8 mouse cellular contexts compared by ENCODE assay signal in genomic region chr1:165641786-165642771, GRCm38 (mm10). TPM values are rescaled to one million over a fixed set of nuclear protein-coding genes. Genes with fewer than 3 reads are reported as not detected.
A peak's percentile ranks its signal among the peaks of the same experiment; 100 is the strongest.
DNase-seq lines count a peak whose midpoint lies in the region; ATAC-seq and TF ChIP-seq lines count a peak whose summit lies in the region.

No protein-coding gene starts in this region.

- ATAC-seq in embryonic facial prominence, embryonic 13.5 days (ENCODE audit: insufficient number of reproducible peaks, insufficient read depth, low FRiP score, low TSS enrichment, low read depth), result peak; percentile 81
- ATAC-seq in limb, embryonic 12.5 days (ENCODE audit: insufficient number of reproducible peaks, insufficient read depth, low FRiP score, low TSS enrichment, low read depth), result peak; percentile 79
- peak; percentile 84 for ATAC-seq in midbrain, embryonic 14.5 days (ENCODE audit: low FRiP score, low TSS enrichment)

- DNase-seq in 3134 (ENCODE audit: extremely low read depth, insufficient read length, low spot score), result peak; percentile 90
- peak; percentile 90 to 92 for DNase-seq in adrenal gland, postnatal 36 days
- DNase-seq in heart, adult 2 months, result peak; percentile 93 to 96
- DNase-seq in kidney, adult 2 months, result peak; percentile 95
- peak; percentile 90 for DNase-seq in midbrain, embryonic 14.5 days
- peak; percentile 85 for DNase-seq in spleen, adult 12 weeks (ENCODE audit: low spot score)

- no peaks in the 10 kb centered on the region for H3K9me3 ChIP-seq in embryonic facial prominence, embryonic 13.5 days
- no peaks in the 10 kb centered on the region for H3K9me3 ChIP-seq in limb, embryonic 12.5 days
- H3K9me3 ChIP-seq in midbrain, embryonic 14.5 days (ENCODE audit: control insufficient read depth, low read length), result no peaks in the 10 kb centered on the region

- intact Hi-C loops in heart, adult 2 months (cut with DNase I), result loop anchor here (1.0 to 10.0 kb wide), 5 partner anchors 59 to 360 kb away; partner anchors contain the start of genes Dcaf6, Mpc2 and Pou2f1

- peak overlapping the region; percentile 95 for H3K27ac ChIP-seq in embryonic facial prominence, embryonic 13.5 days
- H3K27ac ChIP-seq in heart, adult 2 months, result peak overlapping the region; percentile 90
- peak overlapping the region; percentile 90 for H3K27ac ChIP-seq in kidney, adult 2 months (ENCODE audit: insufficient read depth, low read depth, low read length)
- peak overlapping the region; percentile 93 for H3K27ac ChIP-seq in limb, embryonic 12.5 days
- peak overlapping the region; percentile 93 for H3K27ac ChIP-seq in midbrain, embryonic 14.5 days (replicated peaks; ENCODE audit: low read depth, low read length)

- H3K79me2 ChIP-seq in heart, adult 2 months (replicated peaks; ENCODE audit: control insufficient read depth, insufficient read depth, low read length), result no peaks in the 10 kb centered on the region

- no peaks in the 10 kb centered on the region for H3K36me3 ChIP-seq in embryonic facial prominence, embryonic 13.5 days
- no peaks in the 10 kb centered on the region for H3K36me3 ChIP-seq in heart, adult 2 months (ENCODE audit: control insufficient read depth, insufficient read depth, low read length)
- no peaks in the 10 kb centered on the region for H3K36me3 ChIP-seq in kidney, adult 2 months (ENCODE audit: control insufficient read depth, insufficient read depth, low read length)
- no peaks in the 10 kb centered on the region for H3K36me3 ChIP-seq in limb, embryonic 12.5 days
- H3K36me3 ChIP-seq in midbrain, embryonic 14.5 days (ENCODE audit: control insufficient read depth, insufficient read depth, low read length), result no peaks in the 10 kb centered on the region

- TF ChIP-seq EP300 in heart, adult 2 months (IDR thresholded peaks at IDR 0.05; ENCODE audit: insufficient read depth, low read depth, low read length), result peak; percentile 84

- no peaks in the 10 kb centered on the region for H3K27me3 ChIP-seq in embryonic facial prominence, embryonic 13.5 days
- no peaks in the 10 kb centered on the region for H3K27me3 ChIP-seq in heart, adult 2 months (ENCODE audit: control insufficient read depth, insufficient read depth, low read length)
- no peaks in the 10 kb centered on the region for H3K27me3 ChIP-seq in kidney, adult 2 months (replicated peaks; ENCODE audit: control insufficient read depth, insufficient read depth, low read length)
- no peaks in the 10 kb centered on the region for H3K27me3 ChIP-seq in limb, embryonic 12.5 days
- H3K27me3 ChIP-seq in midbrain, embryonic 14.5 days (ENCODE audit: control insufficient read depth, insufficient read depth, low read length), result no peaks in the 10 kb centered on the region

- TF ChIP-seq CTCF in heart, adult 2 months (IDR thresholded peaks at IDR 0.05), result no peak
- TF ChIP-seq CTCF in kidney, adult 2 months (conservative IDR thresholded peaks at IDR 0.05; ENCODE audit: insufficient read depth, insufficient read length, low read depth, low read length), result no peak

- TF ChIP-seq POLR2A in heart, adult 2 months (IDR thresholded peaks at IDR 0.05; ENCODE audit: insufficient read depth, low read depth, low read length), result peak; percentile 64
- no peak for TF ChIP-seq POLR2A in kidney, adult 2 months (IDR thresholded peaks at IDR 0.05; ENCODE audit: low read depth, low read length)

- peak overlapping the region; percentile 67 for H3K4me2 ChIP-seq in embryonic facial prominence, embryonic 13.5 days
- H3K4me2 ChIP-seq in limb, embryonic 12.5 days, result peak overlapping the region; percentile 63
- peak overlapping the region; percentile 60 for H3K4me2 ChIP-seq in midbrain, embryonic 14.5 days (ENCODE audit: low read length)

- WGBS in embryonic facial prominence, embryonic 13.5 days, result under 1% methylated on average over 75 of the region's 75 CpGs
- WGBS in heart, adult 2 months, result under 1% methylated on average over 75 of the region's 75 CpGs
- under 1% methylated on average over 75 of the region's 75 CpGs for WGBS in kidney, adult 2 months
- under 1% methylated on average over 75 of the region's 75 CpGs for WGBS in limb, embryonic 12.5 days
- WGBS in midbrain, embryonic 14.5 days, result under 1% methylated on average over 75 of the region's 75 CpGs

- no peaks in the 10 kb centered on the region for H3K4me1 ChIP-seq in embryonic facial prominence, embryonic 13.5 days
- peaks cover 2% of the 10 kb centered on the region; the same call in 1 of the 2 replicates for H3K4me1 ChIP-seq in heart, adult 2 months (ENCODE audit: control insufficient read depth, insufficient read depth, low read length)
- no peaks in the 10 kb centered on the region for H3K4me1 ChIP-seq in kidney, adult 2 months (ENCODE audit: control insufficient read depth, insufficient read depth, low read length)
- H3K4me1 ChIP-seq in limb, embryonic 12.5 days (replicated peaks), result 0 out of 2 replicates have a peak, but pooled peaks cover 5% of the 10 kb centered on the region
- H3K4me1 ChIP-seq in midbrain, embryonic 14.5 days (ENCODE audit: control insufficient read depth, insufficient read depth, low read length), result no peaks in the 10 kb centered on the region

- peak overlapping the region; percentile 73 for H3K4me3 ChIP-seq in embryonic facial prominence, embryonic 13.5 days
- H3K4me3 ChIP-seq in heart, adult 2 months, result peak overlapping the region; percentile 77
- H3K4me3 ChIP-seq in kidney, adult 2 months (ENCODE audit: insufficient read depth, low read depth, low read length), result peak overlapping the region; percentile 97
- peak overlapping the region; percentile 77 for H3K4me3 ChIP-seq in limb, embryonic 12.5 days (replicated peaks)
- peak overlapping the region; percentile 76 for H3K4me3 ChIP-seq in midbrain, embryonic 14.5 days (replicated peaks; ENCODE audit: low read depth, low read length)

- peak overlapping the region; percentile 92 for H3K9ac ChIP-seq in embryonic facial prominence, embryonic 13.5 days
- peak overlapping the region; percentile 88 for H3K9ac ChIP-seq in heart, adult 2 months (ENCODE audit: low read depth, low read length)
- peak overlapping the region; percentile 91 for H3K9ac ChIP-seq in limb, embryonic 12.5 days (replicated peaks)
- H3K9ac ChIP-seq in midbrain, embryonic 14.5 days (replicated peaks; ENCODE audit: low read length), result peak overlapping the region; percentile 89

RNA-seq across cellular contexts. Expression of gene Mpzl1, which starts 7.7 kb away (rescaled TPM):
- total RNA-seq in adrenal gland, postnatal 36 days (2021), result 10 to 100 TPM; 22.7 to 30.8 TPM
- polyA plus RNA-seq in embryonic facial prominence, embryonic 13.5 days (2015; fragmentation: Nextera tagmentation; extraction: Ambion mirVana), result 146 and 163 TPM in 2 replicates
- 10 to 100 TPM; 15.1 to 19.7 TPM for total RNA-seq in heart, adult 2 months (2021)
- 18.3 and 25.6 TPM in 2 replicates for polyA plus RNA-seq in heart, adult 2 months (2012; rRNA removed)
- polyA plus RNA-seq in kidney, adult 2 months (2012; rRNA removed), result 38.6 and 42.0 TPM in 2 replicates
- polyA plus RNA-seq in limb, embryonic 12.5 days (2016; fragmentation: Nextera tagmentation; extraction: Ambion mirVana), result 172 and 173 TPM in 2 replicates
- polyA plus RNA-seq in midbrain, embryonic 14.5 days (2014; fragmentation: Nextera tagmentation; extraction: Ambion mirVana), result 138 and 159 TPM in 2 replicates

Comparison
In these comparisons a context has a peak if more than half of its experiments do, and no peak if none do; other contexts are left out.
1. Peak in every context shown above with its lines: DNase-seq, ATAC-seq, H3K4me3 ChIP-seq and H3K27ac ChIP-seq.